ENCODE assay signal across 8 mouse cellular contexts in genomic region chr16:52032376-52033330, GRCm38 (mm10). TPM values are rescaled to one million over a fixed set of nuclear protein-coding genes. Genes with fewer than 3 reads are reported as not detected.
DNase-seq lines count a peak whose midpoint lies in the region; ATAC-seq and TF ChIP-seq lines count a peak whose summit lies in the region.

No protein-coding gene starts in this region.

- H3K27ac ChIP-seq in intestine, postnatal 0 days (ENCODE audit: low read depth, low read length), result peak overlapping the region; percentile 87
- H3K27ac ChIP-seq in neural tube, embryonic 15.5 days (replicated peaks), result peak overlapping the region; percentile 97

- ATAC-seq in intestine, postnatal 0 days, result no peak
- ATAC-seq in neural tube, embryonic 15.5 days (ENCODE audit: low FRiP score), result no peak

- peak overlapping the region; percentile 79 for H3K4me2 ChIP-seq in intestine, postnatal 0 days (replicated peaks; ENCODE audit: low read depth)
- peak overlapping the region; percentile 67 for H3K4me2 ChIP-seq in neural tube, embryonic 15.5 days

- peak; percentile 34 for DNase-seq in embryo, embryonic 10 days (ENCODE audit: low spot score)
- no peak for DNase-seq in embryo, embryonic 9.5 days (ENCODE audit: extremely low spot score)
- DNase-seq in thymus, postnatal 0 days (ENCODE audit: low spot score), result peak; percentile 35
- DNase-seq in thymus, postnatal 10 days (ENCODE audit: low spot score in 2 of 2), result no peak
- no peak for DNase-seq in right cerebral cortex, postnatal 14 days
- no peak for DNase-seq in gastrocnemius, postnatal 10 days

- H3K9ac ChIP-seq in intestine, postnatal 0 days (ENCODE audit: low read depth, low read length), result peak overlapping the region; percentile 84
- H3K9ac ChIP-seq in neural tube, embryonic 15.5 days (replicated peaks), result peak overlapping the region; percentile 94

- no peaks in the 10 kb centered on the region for H3K27me3 ChIP-seq in intestine, postnatal 0 days (replicated peaks; ENCODE audit: control insufficient read depth, insufficient read depth, low read length)
- no peaks in the 10 kb centered on the region for H3K27me3 ChIP-seq in neural tube, embryonic 15.5 days (replicated peaks)

- no peaks in the 10 kb centered on the region for H3K9me3 ChIP-seq in intestine, postnatal 0 days (ENCODE audit: control insufficient read depth)
- H3K9me3 ChIP-seq in neural tube, embryonic 15.5 days (replicated peaks), result no peaks in the 10 kb centered on the region

- 20% methylated on average over 29 of the region's 29 CpGs for WGBS in intestine, postnatal 0 days
- 13% methylated on average over 29 of the region's 29 CpGs for WGBS in neural tube, embryonic 15.5 days

- TF ChIP-seq CTCF in intestine, postnatal 0 days (IDR thresholded peaks at IDR 0.05; ENCODE audit: low read depth), result no peak

- H3K4me1 ChIP-seq in intestine, postnatal 0 days (replicated peaks; ENCODE audit: control insufficient read depth, insufficient read depth, low read length), result peaks cover 5% of the 10 kb centered on the region; the same call in 1 of the 2 replicates
- peaks cover 44% of the 10 kb centered on the region for H3K4me1 ChIP-seq in neural tube, embryonic 15.5 days

- H3K36me3 ChIP-seq in intestine, postnatal 0 days (ENCODE audit: control insufficient read depth, insufficient read depth), result peaks cover 13% of the 10 kb centered on the region
- no peaks in the 10 kb centered on the region for H3K36me3 ChIP-seq in neural tube, embryonic 15.5 days

- peak overlapping the region; percentile 96 for H3K4me3 ChIP-seq in intestine, postnatal 0 days (ENCODE audit: low read depth, low read length)
- peak overlapping the region; percentile 98 for H3K4me3 ChIP-seq in neural tube, embryonic 15.5 days (replicated peaks)

RNA-seq across cellular contexts. Expression of gene Cblb, which starts 1.6 kb away (rescaled TPM):
- 8.9 and 9.0 TPM in 2 replicates for polyA plus RNA-seq in thymus, postnatal 0 days (2015; fragmentation: Nextera tagmentation; extraction: Ambion mirVana)
- 3.7 and 4.4 TPM in 2 replicates for polyA plus RNA-seq in intestine, postnatal 0 days (2015; fragmentation: Nextera tagmentation; extraction: Ambion mirVana)
- 7.7 and 10.8 TPM in 2 replicates for polyA plus RNA-seq in neural tube, embryonic 15.5 days (2015; fragmentation: Nextera tagmentation; extraction: Ambion mirVana)
- total RNA-seq in gastrocnemius, postnatal 10 days (2021), result 10 to 100 TPM; 16.2 to 19.4 TPM

Comparison
In these comparisons a context has a peak if more than half of its experiments do, and no peak if none do; other contexts are left out.
1. DNase-seq: peak in embryo, embryonic 10 days (single experiment) and thymus, postnatal 0 days (single experiment); none in embryo, embryonic 9.5 days (single experiment), thymus, postnatal 10 days (0 of 2), right cerebral cortex, postnatal 14 days (single experiment) and gastrocnemius, postnatal 10 days (single experiment).